Mouse (Mus musculus) kidney, postnatal 10 days (tissue): Measurements from ENCODE around the gene Il3.

Experiments used
- DNase-seq: peaks from one replicate; pipeline ENCODE4 v3.0.0; 2021; ENCODE audit warnings: mixed read lengths

Gene Il3

DNA sequence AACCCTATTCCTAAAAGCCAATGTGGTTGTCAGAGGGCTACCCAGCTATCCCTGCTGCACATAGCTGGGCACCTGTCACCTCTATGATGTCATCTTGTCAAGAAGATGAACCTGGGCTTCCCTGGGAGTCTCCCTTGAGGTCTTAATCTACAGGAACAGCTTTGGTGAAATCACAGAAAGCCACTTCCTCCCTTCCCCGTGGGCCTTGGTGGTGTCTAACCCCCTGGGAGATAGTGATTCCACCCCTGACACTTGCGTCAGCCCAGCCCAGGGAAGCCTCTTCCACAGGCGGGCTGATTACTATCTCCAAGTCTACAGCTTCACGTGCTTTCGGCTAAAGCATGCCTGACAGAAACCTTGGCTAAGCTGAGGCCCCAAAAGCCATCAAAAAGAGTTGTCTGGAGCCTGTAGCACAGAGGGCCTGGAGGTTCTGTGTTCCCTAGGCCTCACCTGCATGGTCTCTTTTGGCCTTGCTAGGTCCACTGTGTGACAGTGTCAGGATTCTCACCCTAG is 4.4 kb upstream of the Il3 start:
- no peak for DNase-seq

DNA sequence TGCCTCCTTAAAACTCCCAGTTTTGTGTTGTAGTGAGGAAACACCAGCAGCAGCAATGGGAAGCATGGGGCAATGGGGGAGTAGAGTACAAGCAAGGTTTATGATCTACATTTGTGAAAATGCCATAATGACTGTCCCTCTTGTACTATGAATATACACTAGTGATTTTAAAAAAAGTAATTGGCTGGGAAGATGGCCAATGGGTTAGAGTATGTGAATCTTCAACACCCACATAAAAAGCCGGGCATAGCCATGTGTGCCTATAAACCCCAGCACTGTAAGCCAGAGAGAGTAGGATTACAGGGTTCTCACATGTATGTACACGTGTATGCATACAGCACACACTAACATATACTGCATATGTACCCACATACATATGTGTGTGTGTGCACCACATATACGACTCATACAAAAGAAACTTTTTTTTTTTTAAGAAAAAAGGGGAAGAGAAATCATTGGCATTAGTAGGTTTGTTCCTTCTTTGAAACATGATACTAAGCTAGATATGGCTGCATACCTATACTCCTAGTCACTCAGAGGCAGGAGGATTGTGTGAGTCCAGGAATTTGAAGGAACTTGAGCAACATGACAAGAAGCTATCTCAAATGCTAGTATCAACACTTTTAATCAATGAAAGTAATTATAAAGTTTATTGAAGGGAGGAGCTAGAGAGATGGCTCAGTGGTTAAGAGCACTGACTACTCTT is 2.3 kb upstream of the Il3 start:
- DNase-seq, result no peak

DNA sequence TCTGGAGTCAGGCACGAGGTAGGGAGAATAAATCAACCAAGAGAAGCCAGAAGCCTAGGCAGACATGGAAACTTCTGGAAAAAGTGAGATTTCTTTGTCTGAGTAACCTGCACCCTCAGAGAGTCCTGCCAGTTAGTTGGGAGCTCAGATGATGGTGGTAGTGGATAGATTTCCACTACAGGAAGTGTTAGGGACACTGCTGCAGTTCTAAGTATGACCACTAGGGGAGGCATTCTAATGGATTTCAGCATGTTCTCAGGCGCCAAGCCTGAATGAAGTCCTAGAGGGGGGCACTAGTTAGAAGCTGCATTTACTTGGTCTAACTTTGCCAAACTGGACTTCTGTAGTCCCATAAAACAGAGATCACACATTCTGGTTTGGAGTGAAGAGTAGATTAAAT is 2.5 kb downstream of the Il3 start:
- DNase-seq, result peak; percentile 69

DNA sequence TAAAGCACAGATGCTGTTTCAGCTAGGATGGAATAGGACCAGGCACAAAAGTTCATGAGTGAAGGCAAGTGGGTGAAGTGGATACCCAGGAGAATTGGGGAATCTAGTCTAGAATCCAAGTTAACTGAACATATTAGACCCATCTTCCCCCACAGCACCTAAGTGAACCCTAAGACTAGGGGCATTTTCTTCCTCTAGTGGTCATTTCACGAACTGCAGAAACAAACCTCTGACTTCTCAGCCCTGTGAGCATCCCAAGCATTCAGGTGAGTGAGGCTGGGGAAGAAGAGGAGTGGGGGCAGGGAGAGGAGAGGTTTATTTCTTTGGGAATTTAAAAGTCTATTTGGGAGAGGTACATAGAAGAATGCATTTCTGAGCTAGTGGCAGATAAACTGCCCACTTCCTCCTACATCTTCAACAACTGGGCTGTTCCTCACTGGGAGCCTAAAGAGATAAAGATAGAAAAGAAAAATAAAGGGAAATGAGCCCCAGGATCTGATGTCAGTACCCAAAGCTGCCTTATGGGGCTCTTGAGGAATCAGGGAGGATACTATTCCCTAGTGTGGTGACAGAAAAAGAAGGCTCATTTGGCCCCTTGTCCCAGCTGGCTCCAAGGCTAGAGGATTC is 3.6 kb downstream of the Il3 start:
- no peak for DNase-seq

DNA sequence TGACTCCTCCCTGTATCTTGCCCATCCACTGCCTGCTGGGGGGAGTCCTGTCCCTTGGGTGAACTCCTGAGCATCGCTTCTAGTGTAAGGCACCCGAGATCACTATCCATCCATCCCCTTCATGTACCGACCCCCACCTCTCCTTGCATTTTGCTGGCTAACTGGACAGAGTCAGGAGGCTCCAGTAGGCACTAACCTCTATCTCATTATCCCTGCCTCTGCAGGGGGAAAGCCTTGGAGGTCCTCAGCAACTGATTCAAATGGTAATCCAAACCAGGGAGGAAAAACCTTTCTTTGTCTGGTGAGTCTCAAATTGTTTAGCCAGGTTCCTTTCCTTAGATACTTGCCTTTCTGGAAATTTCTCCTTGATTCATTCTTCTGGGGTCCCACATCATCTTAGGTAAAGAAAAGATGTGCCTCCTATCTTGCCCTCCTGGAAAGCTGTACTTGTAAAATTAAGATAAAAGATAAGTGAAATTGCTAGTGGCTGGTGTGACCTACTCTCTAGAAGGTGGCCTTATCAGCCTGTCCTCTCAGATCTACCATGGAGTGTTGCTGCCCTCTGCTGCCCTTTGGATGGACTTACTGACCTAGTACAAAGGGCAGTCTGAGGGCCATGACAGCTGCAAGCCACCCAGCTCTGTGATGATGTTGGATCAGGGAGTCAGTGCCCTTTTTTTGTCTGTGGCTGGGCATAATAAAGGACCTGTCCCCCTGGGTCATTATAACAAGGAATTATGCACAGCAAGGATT is 10.3 kb downstream of the Il3 start:
- DNase-seq, result peak; percentile 84

DNA sequence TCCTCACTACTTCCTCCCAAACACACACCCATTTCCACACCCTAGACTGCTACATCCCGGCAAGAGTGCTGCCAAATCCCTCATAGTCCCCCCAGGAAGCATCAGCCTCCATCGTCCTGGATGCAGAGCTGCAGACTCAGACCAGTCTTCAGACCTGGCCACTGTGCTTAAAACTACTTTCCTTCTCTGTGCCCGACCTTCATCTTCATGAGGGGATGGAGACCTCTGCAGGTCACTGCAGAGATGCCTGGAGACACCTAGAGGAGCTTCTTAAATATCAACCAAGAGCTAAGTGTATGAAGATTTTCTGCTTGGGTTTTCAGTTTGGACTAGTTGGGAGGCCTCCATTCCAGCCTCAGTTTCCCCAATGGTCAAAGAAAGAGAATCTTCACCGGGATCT is 13.0 kb downstream of the Il3 start:
- DNase-seq, result peak; percentile 19

DNA sequence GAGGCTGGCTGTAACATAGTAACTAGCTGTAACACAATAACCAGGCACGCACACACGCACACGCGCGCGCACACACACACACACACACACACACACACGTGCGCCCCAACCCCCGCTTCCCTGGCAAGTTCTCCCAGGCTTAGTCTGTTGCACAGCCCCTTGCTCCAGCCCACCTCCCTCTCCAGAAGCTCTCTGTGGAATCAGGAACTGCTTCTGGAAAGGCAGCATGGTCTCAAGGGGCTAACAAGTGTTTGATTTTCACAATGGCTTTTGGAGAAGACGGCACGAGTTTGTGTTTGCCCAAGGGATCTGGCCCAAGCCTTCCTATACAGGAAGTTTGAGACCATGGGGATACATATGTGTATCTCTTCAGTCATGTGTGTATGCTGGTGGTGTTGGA is 16.5 kb downstream of the Il3 start:
- DNase-seq, result no peak

DNA sequence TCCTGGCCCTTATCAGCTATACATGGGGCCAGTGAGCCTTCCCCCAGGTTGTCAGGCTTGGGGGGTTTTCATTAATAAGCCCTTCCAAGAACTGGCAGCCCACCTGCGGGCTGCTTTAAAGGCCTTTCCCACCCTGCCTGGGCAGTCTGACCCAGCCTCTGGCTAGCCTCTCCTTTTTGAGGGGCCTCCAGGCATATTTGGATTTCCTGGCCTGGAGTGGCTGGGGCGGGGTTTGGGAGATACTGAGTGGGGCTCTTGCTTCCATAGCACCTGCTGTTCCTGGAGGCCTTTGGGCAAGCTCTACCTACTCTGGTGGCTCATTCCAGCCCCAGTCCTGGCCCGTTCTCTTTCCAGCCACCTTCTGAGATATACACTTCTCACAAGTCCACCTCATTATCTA is 17.3 kb downstream of the Il3 start:
- no peak for DNase-seq

DNA sequence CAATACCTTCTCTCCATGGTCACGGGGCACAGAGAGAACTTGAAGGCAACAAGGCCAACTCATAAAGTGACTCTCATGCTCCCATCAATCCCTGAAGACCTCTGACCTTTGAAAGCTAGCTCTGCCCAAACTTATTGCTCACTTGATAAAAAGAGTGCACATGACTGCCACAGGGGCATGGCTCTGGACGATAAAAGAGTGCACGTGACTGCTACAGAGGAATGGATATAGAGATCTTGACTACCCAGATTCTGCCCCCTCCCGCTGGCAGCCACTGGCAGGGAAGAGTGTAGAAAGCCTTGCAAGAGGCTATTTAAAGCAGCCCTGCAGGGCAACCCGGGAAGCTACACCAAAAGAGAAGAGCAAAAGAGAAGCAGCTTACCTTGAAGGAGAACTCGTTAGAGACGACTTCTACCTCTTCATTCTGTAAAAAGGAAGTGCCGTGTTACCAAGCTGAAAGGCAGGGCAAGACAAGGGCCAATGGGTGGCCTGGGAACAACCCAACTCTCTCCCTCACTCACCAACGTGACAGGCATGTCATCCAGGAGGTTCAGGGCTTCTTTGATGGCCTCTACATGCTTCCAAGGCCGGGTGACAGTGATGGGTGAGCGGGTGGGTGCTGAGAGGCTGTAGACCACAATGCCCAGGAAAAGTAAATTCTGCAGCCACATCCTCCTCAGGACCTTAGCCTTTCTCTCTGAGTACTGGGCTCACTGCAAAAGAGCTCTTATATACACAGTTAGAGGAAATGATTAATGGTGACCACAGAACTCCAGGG is 17.9 kb downstream of the Il3 start, which contains the start of gene Csf2:
Gene Csf2 (minus strand): TSS at position 728 of the 778 bp plus-strand sequence.
- no peak for DNase-seq

DNA sequence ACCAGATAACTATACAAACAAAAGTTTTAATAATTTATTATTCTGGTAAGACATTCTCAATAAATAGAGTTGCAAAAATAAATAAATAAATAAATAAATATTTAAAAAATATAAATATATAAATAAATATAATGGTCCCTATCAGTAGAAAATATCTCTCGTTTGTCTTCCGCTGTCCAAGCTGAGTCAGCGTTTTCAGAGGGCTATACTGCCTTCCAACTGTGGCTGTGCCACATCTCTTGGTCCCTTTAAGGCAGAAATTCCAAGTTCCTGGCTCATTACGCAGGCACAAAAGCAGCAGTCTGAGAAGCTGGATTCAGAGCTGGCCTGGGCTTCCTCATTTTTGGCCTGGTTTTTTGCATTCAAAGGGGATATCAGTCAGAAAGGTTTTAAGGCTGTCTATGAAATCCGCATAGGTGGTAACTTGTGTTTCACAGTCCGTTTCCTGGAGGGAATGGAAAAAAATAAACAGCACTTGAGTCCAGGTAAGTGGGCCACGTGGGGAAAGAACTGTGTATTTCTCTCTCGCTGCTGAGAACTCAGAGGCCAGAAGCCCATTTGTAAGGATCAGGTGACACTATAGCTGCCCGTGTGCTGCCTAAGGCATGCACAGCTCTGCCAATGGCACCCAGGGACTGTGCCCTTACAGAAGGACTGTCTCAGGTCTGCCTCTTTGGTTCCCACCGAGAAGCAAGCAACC is 19.7 kb downstream of the Il3 start:
- DNase-seq, result no peak

DNA sequence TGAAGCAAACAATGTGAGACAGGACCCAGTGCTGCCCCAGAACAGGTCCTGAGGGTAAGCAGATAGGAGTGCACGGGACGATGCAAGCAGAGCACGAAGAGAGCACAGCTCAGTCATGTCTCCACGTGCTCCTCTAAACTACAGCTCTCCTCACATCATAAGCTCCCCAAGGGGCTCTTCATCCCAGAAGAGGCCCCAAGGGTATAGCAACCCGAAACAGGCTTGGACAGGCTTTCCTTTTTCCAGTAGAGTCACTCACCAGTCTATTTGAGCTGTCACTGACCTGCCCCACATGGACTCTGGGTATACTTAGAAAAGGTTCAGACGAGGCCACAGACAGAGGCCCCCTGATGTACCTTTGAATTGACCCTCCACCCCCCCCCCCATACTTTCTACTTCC is 22.6 kb downstream of the Il3 start:
- no peak for DNase-seq

DNA sequence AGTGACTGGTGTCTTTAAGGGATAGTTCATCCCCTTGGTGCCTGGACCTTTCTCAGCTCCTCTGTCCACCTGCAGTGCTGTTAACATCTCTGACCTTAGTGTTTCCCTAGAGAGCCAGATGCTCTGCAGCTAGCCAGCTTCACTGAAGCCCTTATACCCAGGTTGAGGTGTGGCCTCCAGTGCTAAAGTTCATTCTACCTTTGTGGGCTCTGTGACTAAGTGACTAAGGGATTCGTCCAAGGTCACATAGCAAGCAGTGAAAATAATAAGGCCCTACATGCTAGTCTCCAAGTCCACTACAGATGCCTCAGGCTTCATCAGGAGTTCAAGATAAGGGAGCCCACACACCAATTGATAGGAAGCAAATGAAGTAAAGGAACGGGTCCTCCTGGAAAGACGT is 24.6 kb downstream of the Il3 start:
- no peak for DNase-seq

DNA sequence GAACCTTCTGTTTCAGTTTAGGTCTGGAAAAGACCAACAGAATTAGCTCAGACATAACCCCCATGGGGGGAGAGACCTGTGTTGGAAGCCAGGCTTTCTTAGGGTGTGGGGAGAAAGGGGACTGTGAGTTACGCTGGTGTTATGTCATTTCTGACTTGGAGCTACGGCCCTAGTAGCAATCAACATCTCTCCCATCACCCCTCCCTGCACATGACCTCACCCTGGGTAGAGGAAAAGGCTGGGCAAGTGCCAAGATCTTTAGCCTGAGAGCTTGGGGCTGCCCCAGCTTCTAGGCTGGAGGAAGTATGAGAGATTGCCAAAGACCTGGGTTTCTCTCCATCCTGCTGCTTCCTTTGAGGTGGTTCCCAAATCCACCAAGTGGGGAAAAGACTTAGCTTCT is 30.1 kb downstream of the Il3 start:
- peak; percentile 18 for DNase-seq

DNA sequence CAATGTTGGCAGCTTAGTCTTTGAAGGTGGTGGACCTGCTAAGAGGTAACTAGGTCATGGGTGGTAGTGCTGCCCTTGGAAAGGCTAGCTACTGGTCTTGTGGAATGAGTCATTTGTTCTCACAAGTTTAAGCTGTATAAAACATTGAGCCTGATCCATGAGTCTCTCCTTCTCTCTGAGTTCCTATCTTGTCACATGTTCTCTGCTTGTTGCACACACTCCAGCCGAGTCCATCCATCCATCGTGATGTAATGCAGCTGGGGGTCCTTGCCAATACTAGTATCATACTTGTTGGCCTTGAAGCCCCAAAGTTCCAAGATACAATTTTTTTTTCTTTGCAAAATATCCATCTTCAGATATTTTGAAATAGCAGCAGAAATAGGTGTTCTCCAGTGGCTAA is 39.6 kb downstream of the Il3 start:
- DNase-seq, result no peak

DNA sequence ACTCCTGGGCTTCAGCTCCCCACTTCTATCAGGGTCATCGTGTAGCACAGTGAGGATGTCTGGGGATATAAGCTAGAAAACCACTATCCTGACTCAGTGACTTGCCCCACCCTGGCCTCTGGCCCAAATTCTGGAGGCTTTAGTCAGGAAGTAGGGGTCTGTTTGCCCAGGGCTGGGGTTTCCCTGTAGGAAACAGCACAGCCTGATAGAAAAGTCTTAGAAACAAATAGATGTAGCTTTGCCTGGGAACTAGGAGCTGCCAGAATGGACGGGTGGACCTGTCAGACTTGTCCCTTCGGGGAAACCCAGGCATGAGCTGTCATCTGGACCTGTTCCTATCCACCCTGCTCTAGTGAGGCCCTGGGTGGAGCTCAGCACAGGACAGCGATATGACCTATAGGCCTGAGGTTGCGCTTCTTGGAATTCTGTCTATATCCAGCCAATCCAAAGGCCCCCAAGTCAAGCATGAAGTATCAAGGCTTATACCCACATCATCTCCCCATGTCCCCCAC is 42.5 kb downstream of the Il3 start:
- no peak for DNase-seq

DNA sequence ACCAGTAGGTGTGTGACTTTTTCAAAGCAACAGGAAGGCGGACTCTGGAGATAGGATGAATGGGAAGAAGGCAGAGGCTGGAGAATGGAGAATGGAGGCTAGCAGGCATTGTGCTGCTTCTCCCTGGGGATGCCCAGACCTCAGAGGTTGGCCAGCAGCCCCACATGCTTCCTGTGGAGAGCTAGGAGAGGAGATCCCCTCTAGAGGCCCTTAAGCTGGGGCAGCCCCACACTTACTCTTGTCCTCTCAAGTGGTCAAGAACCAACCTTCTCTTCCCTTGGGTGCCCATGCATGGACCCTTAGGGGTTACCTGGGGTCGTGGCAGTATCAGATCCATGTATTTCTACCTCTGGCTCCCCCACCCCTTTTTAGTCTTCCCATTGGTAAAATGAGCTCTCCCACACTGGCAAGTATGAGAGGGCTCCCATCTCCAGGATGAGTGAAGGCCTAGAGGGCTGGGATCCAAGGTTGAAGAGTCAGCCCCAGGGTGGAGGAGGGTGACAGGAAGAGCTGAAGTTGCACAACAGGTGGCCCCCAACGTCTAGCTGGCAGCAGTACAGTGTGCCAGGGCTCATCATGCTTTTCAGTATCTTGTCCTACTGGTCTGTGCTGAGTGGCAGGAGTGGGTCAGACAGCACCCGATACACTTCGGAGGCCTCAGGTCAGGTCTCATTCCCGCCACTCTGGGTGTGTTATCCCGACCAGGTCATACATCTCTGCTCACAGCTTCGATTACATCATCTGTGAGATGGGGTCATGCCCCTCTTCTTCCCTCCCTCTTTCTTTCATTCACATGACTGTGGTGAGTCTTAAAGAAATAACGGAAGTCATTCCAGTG is 43.2 kb downstream of the Il3 start:
- DNase-seq, result no peak

DNA sequence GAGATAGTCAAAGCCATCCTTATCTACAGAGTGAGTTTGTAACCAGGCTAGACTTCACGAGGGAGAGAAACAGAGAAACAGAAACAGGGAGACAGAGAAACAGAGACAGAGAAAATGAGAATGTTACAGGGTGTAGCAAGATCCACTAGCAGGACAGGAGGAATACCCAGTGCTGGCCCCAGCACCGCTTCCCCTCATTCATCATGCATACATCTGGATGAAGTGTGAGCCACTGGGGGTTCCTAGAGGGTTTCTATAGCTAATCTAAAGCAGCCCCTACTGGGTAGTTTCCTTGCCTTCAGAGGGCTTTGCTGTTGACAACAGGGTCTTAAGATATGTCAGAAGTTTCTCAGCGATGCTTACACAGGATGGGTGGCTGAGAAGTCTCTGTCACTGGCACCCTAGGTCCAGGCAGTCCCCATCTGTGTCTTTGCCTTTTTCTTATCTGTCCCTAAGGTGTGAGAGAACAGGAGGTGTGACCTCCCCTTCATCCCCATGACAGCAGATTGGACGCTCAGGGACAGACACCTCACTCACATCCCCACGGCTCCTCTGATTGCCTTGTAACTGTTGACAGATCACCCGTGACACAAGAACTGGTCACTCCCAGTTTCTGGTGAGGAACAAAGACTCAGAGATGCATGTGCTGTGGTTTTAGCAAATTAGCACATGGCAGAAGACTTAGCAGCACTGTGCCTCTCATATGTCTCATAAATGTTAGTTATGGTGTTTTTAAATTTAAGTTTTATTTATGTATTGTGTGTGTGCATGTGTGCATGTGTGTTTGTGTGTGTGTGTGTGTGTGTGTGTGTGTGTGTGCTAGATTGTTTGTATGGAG is 47.0 kb downstream of the Il3 start:
- DNase-seq, result no peak

DNA sequence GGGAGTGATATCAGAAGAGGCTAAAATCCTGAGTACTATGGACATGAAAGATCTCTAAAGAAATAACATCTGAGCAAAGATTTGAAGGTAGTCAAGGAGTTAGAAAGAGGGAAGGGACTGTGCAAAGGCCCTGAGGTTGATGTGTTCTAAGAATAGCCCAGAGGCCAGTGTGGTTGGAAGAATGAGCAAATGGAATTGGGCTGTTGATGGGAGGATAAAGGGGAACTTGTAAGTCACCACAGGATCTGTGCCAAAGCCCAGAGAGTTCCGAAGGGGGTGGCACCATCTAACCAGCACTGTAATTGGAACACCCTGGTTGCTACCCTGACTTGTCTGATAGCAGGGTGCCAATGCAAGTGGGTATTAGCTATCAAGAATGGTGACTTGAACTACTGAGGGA is 47.9 kb downstream of the Il3 start:
- no peak for DNase-seq

DNA sequence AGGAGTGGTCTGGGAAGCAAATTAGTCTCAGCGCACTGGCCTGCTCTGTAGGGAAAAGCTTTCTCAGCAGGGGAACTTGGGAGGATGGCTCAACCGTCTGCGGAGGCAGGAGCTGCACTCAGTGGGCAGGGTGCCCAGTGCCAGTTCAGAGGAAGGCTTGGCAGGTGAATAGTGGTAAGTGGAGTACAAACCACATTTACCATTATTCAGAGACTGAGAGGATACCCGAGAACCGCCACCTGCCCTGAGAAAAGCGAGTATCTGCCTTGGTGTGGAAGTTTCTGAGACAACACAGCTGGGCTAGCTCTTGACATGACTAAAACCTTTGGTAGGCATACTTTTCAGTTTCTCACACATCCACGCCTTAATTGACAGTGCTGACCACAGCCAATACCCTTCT is 49.7 kb downstream of the Il3 start:
- DNase-seq, result peak; percentile 15

DNA sequence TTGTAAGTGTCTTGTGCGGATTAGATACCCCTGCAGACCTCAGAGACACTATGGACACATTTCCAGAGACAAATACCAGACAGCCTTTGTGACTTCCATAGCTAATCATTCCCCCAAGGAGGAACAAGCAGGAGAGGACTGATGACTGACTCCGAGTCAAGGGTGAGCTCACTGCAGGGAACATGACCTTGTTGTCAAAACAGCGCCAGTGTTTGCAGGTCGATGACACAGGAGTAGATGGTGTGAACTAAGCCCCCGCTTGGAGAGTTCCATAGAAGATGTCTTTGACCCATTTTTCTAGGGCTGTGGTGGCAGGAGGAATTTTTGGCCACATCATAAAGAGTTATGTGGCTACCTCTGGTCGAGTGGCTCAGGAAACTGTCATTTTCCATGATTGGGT is 51.0 kb downstream of the Il3 start:
- DNase-seq, result no peak
